Mouse (Mus musculus): ENCODE results near the gene Cyp2c50.
"Not testable (repeated sequence)": the region's sequence is repeated elsewhere in the genome, so short reads cannot be mapped to it uniquely, and the experiment has no call there.

Cyp2c50 gene

DNA sequence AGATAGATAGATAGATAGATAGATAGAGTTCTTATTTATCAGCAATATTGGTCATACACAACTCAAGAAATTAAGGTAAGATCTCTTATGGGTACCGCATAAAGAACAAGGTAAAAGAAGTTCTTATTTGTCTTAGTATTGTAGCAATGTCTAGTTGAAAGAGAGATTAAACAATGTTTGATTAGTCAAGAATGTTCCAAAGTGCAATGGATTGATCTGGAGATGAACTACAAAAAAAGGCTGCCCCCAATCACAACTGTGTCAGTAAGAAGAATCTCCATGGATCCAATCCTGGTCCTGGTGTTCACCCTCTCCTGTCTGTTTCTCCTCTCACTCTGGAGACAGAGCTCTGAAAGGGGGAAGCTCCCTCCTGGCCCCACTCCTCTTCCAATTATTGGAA lies at the start of gene Cyp2c50:
TSS of gene Cyp2c50 (plus strand) at position 268 of the 400 bp plus-strand sequence.
- not testable (repeated sequence) for DNase-seq (ENCODE audit: low read depth, low spot score)

GRCm38 (mm10) chr19:40073701-40074100 lies 15.8 kb upstream of the Cyp2c50 start, which contains the start of gene Cyp2c54:
Cyp2c54 (minus strand) TSS chr19:40073827.
- DNase-seq (ENCODE audit: low read depth, low spot score), result no peak

- DNase-seq (ENCODE audit: low read depth, low spot score), result no peak
Observed at GRCm38 (mm10) chr19:40088381-40088780, 1.1 kb upstream of the Cyp2c50 start.

DNA sequence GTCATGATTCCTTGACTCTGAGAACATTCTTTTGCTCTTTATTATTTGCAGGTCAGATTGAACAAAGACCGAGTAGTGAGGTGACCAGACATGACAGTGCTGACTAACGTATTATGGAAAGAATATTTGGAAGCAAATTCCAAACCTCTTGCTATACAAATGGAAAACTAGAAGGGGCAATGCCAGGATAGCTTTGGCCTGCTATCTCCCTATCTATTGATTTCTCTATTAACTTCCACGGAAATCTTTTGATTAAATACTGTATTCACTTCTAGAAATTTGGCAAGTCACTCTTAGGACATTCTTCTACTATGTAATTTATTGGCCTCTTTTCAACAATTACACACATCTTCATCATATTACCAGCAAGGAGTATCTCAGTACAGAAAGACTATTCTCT lies 1.6 kb downstream of the Cyp2c50 start:
- DNase-seq (ENCODE audit: low read depth, low spot score), result no peak

- DNase-seq (ENCODE audit: low read depth, low spot score), result not testable (repeated sequence)
Observed at GRCm38 (mm10) chr19:40119624-40120023, 30.1 kb downstream of the Cyp2c50 start.

- not testable (repeated sequence) for DNase-seq (ENCODE audit: low read depth, low spot score)
Observed at GRCm38 (mm10) chr19:40125165-40125564, 35.7 kb downstream of the Cyp2c50 start.

DNA sequence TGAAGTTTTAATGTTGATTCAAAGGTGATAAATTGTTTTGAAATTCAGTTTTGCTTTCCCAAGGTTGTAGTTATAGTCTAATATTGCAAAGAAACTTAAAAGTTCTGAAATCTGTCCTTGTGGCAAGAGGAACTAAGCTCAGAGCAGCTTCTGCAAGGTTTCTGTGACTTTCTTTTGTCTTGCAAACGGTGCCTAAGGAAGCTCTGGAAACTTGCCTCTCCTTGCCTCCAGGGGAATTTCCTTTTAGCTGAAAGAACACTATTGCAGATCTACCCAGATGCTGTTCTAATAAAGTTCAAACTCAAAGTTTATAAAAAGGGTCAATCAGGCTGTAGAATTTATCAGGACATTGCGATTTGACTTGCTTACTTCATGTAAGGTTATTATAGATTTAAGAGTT lies 37.5 kb downstream of the Cyp2c50 start:
- DNase-seq (ENCODE audit: low read depth, low spot score), result not testable (repeated sequence)

Measured in CD4-positive, CD25-positive, alpha-beta regulatory T cell, adult 2 months (primary cell).